Mouse (Mus musculus): ENCODE measurements around the gene Slc39a12. TPM values are rescaled to one million over a fixed set of nuclear protein-coding genes. Genes with fewer than 3 reads are reported as not detected.

Slc39a12 gene
- not detected in 2 replicates for polyA plus RNA-seq (2016; fragmentation: Nextera tagmentation; extraction: Ambion mirVana)

GRCm38 (mm10) chr2:14388162-14388561 is at the start of gene Slc39a12:
Gene Slc39a12 (plus strand): TSS chr2:14388316.
- Histone ChIP-seq H3K9ac (no peak within 1 kb of the TSS), H3K4me3 (no peak within 1 kb of the TSS), H3K4me2 (no peak within 1 kb of the TSS), H3K27ac (no peak within 1 kb of the TSS), H3K4me1 (no peaks in the 10 kb centered on the region), H3K36me3 (no peaks in the 10 kb centered on the region), H3K27me3 (replicated peaks) (no peaks in the 10 kb centered on the region), H3K9me3 (replicated peaks) (no peaks in the 10 kb centered on the region)
- WGBS (ENCODE audit: insufficient replicate concordance), result 50% methylated on average over 5 of the region's 5 CpGs
- no peak for ATAC-seq

GRCm38 (mm10) chr2:14341652-14342308 is 46.3 kb upstream of the Slc39a12 start:
- WGBS (ENCODE audit: insufficient replicate concordance), result 65% methylated on average over 14 of the region's 14 CpGs
- Histone ChIP-seq H3K9ac (no peak overlapping the region), H3K27ac (no peak overlapping the region), H3K4me2 (no peak overlapping the region), H3K36me3 (no peaks in the 10 kb centered on the region), H3K27me3 (replicated peaks) (no peaks in the 10 kb centered on the region), H3K9me3 (replicated peaks) (no peaks in the 10 kb centered on the region), H3K4me1 (no peaks in the 10 kb centered on the region), H3K4me3 (no peak overlapping the region)
- ATAC-seq, result no peak

GRCm38 (mm10) chr2:14342309-14342839 is 45.7 kb upstream of the Slc39a12 start:
- H3K9me3 ChIP-seq (replicated peaks), result no peaks in the 10 kb centered on the region
- H3K27me3 ChIP-seq (replicated peaks), result no peaks in the 10 kb centered on the region
- H3K9ac ChIP-seq, result no peak overlapping the region
- H3K27ac ChIP-seq, result no peak overlapping the region
- no peaks in the 10 kb centered on the region for H3K36me3 ChIP-seq
- no peak for ATAC-seq
- 77% methylated on average over 8 of the region's 8 CpGs for WGBS (ENCODE audit: insufficient replicate concordance)
- H3K4me1 ChIP-seq, result no peaks in the 10 kb centered on the region
- H3K4me2 ChIP-seq, result no peak overlapping the region
- no peak overlapping the region for H3K4me3 ChIP-seq

GRCm38 (mm10) chr2:14388856-14389255 is 740 bp downstream of the Slc39a12 start:
- Histone ChIP-seq H3K36me3 (no peaks in the 10 kb centered on the region), H3K4me3 (no peak overlapping the region), H3K9ac (no peak overlapping the region), H3K4me2 (no peak overlapping the region), H3K9me3 (replicated peaks) (no peaks in the 10 kb centered on the region), H3K27me3 (replicated peaks) (no peaks in the 10 kb centered on the region), H3K27ac (no peak overlapping the region), H3K4me1 (no peaks in the 10 kb centered on the region)
- 23% methylated on average over 1 of the region's 1 CpGs for WGBS (ENCODE audit: insufficient replicate concordance)
- ATAC-seq, result no peak

GRCm38 (mm10) chr2:14390900-14391299 is 2.8 kb downstream of the Slc39a12 start:
- H3K36me3 ChIP-seq, result no peaks in the 10 kb centered on the region
- H3K27ac ChIP-seq, result no peak overlapping the region
- no peak overlapping the region for H3K4me2 ChIP-seq
- no peak overlapping the region for H3K9ac ChIP-seq
- no peaks in the 10 kb centered on the region for H3K27me3 ChIP-seq (replicated peaks)
- no peak overlapping the region for H3K4me3 ChIP-seq
- H3K9me3 ChIP-seq (replicated peaks), result no peaks in the 10 kb centered on the region
- no peak for ATAC-seq
- H3K4me1 ChIP-seq, result no peaks in the 10 kb centered on the region
- 69% methylated on average over 1 of the region's 1 CpGs for WGBS (ENCODE audit: insufficient replicate concordance)

GRCm38 (mm10) chr2:14403000-14403399 is 14.9 kb downstream of the Slc39a12 start:
- H3K9me3 ChIP-seq (replicated peaks), result no peaks in the 10 kb centered on the region
- H3K4me2 ChIP-seq, result no peak overlapping the region
- H3K4me1 ChIP-seq, result no peaks in the 10 kb centered on the region

GRCm38 (mm10) chr2:14428987-14429386 is 40.9 kb downstream of the Slc39a12 start:
- Histone ChIP-seq H3K4me1 (no peaks in the 10 kb centered on the region), H3K27me3 (replicated peaks) (no peaks in the 10 kb centered on the region), H3K9me3 (replicated peaks) (no peaks in the 10 kb centered on the region), H3K4me3 (no peak overlapping the region), H3K36me3 (no peaks in the 10 kb centered on the region), H3K4me2 (no peak overlapping the region), H3K9ac (no peak overlapping the region), H3K27ac (no peak overlapping the region)
- 52% methylated on average over 2 of the region's 2 CpGs for WGBS (ENCODE audit: insufficient replicate concordance)
- ATAC-seq, result no peak

More at GRCm38 (mm10) chr2:14403000-14403399, 14.9 kb downstream of the Slc39a12 start:
- Histone ChIP-seq H3K4me3 (no peak overlapping the region), H3K27ac (no peak overlapping the region), H3K36me3 (no peaks in the 10 kb centered on the region), H3K9ac (no peak overlapping the region), H3K27me3 (replicated peaks) (no peaks in the 10 kb centered on the region)
- no peak for ATAC-seq

GRCm38 (mm10) chr2:14447322-14447721 is 59.2 kb downstream of the Slc39a12 start:
- no peaks in the 10 kb centered on the region for H3K4me1 ChIP-seq
- no peak overlapping the region for H3K4me2 ChIP-seq
- ATAC-seq, result no peak
- 51% methylated on average over 1 of the region's 1 CpGs for WGBS (ENCODE audit: insufficient replicate concordance)
- H3K27me3 ChIP-seq (replicated peaks), result no peaks in the 10 kb centered on the region
- no peak overlapping the region for H3K9ac ChIP-seq
- no peak overlapping the region for H3K27ac ChIP-seq
- no peaks in the 10 kb centered on the region for H3K36me3 ChIP-seq
- no peaks in the 10 kb centered on the region for H3K9me3 ChIP-seq (replicated peaks)
- no peak overlapping the region for H3K4me3 ChIP-seq

- Histone ChIP-seq H3K36me3 (no peaks in the 10 kb centered on the region), H3K9ac (no peak overlapping the region), H3K4me3 (no peak overlapping the region), H3K4me1 (no peaks in the 10 kb centered on the region), H3K27me3 (replicated peaks) (no peaks in the 10 kb centered on the region), H3K9me3 (replicated peaks) (no peaks in the 10 kb centered on the region), H3K4me2 (no peak overlapping the region), H3K27ac (no peak overlapping the region)
- ATAC-seq, result no peak
These were observed 62.8 kb downstream of the Slc39a12 start for GRCm38 (mm10) chr2:14450866-14451265.

- H3K9ac ChIP-seq, result no peak overlapping the region
- H3K4me2 ChIP-seq, result no peak overlapping the region
- no peak for ATAC-seq
- 56% methylated on average over 7 of the region's 7 CpGs for WGBS (ENCODE audit: insufficient replicate concordance)
- no peaks in the 10 kb centered on the region for H3K27me3 ChIP-seq (replicated peaks)
- no peak overlapping the region for H3K4me3 ChIP-seq
- no peaks in the 10 kb centered on the region for H3K4me1 ChIP-seq
- no peak overlapping the region for H3K27ac ChIP-seq
- no peaks in the 10 kb centered on the region for H3K9me3 ChIP-seq (replicated peaks)
- no peaks in the 10 kb centered on the region for H3K36me3 ChIP-seq
These were observed 67.0 kb downstream of the Slc39a12 start for GRCm38 (mm10) chr2:14454946-14455631.

DNA sequence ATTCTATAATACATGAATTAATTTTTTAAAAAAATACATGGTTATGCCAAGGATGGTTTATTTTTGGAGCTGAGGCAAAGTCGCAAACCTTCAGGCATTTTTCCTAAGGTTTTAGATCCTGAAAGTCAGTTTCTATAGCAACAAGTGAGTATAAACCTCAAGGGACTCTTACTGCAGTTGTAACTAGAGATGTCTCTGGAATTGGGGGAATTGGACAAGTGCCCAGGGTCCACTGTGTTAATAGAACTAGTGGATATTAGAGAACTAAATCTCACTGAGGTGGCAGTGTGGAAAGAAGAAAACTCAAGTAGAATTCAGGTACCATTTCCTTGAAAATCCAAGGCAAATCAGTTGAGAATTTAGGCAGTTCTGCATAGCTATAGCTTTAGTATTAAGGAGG is 76.3 kb downstream of the Slc39a12 start:
- WGBS (ENCODE audit: insufficient replicate concordance), result 71% methylated on average over 1 of the region's 1 CpGs
- no peaks in the 10 kb centered on the region for H3K9me3 ChIP-seq (replicated peaks)
- H3K4me3 ChIP-seq, result no peak overlapping the region
- H3K9ac ChIP-seq, result no peak overlapping the region
- H3K27me3 ChIP-seq (replicated peaks), result no peaks in the 10 kb centered on the region
- H3K4me1 ChIP-seq, result no peaks in the 10 kb centered on the region
- no peaks in the 10 kb centered on the region for H3K36me3 ChIP-seq
- no peak overlapping the region for H3K27ac ChIP-seq
- no peak for ATAC-seq
- no peak overlapping the region for H3K4me2 ChIP-seq

- H3K9me3 ChIP-seq (replicated peaks), result no peaks in the 10 kb centered on the region
- WGBS (ENCODE audit: insufficient replicate concordance), result 52% methylated on average over 5 of the region's 5 CpGs
- ATAC-seq, result no peak
These were observed 106.0 kb downstream of the Slc39a12 start for GRCm38 (mm10) chr2:14494132-14494531.

More at GRCm38 (mm10) chr2:14494132-14494531, 106.0 kb downstream of the Slc39a12 start:
- Histone ChIP-seq H3K9ac (no peak overlapping the region), H3K4me1 (no peaks in the 10 kb centered on the region), H3K27me3 (replicated peaks) (no peaks in the 10 kb centered on the region), H3K4me3 (no peak overlapping the region), H3K36me3 (no peaks in the 10 kb centered on the region), H3K27ac (no peak overlapping the region), H3K4me2 (no peak overlapping the region)

All from liver, embryonic 12.5 days (tissue).